Comparison of ENCODE assay signal across 10 mouse cellular contexts in genomic region chr4:119987376-119988087, GRCm38 (mm10).
DNase-seq lines count a peak whose midpoint lies in the region; ATAC-seq and TF ChIP-seq lines count a peak whose summit lies in the region.
"Had no signal": no experiment of that assay in that cellular context is flagged by ENCODE, and none has a peak within 500 bp of the region (broad histone marks: within the 10 kb centered on the region; RNA-seq: fewer than 3 reads in every experiment).

No protein-coding gene starts in this region.

- no peak overlapping the region for H3K4me3 ChIP-seq in layer of hippocampus, adult 2 months
- no peak overlapping the region for H3K4me3 ChIP-seq in hindbrain, embryonic 10.5 days
- H3K4me3 ChIP-seq in midbrain, embryonic 15.5 days: no peak overlapping the region

- H3K9ac ChIP-seq in midbrain, embryonic 15.5 days: no peak overlapping the region

- no peak for TF ChIP-seq CTCF in layer of hippocampus, adult 2 months (conservative IDR thresholded peaks at IDR 0.05)

- no peak overlapping the region for H3K4me2 ChIP-seq in midbrain, embryonic 15.5 days
- H3K4me2 ChIP-seq: liver, embryonic 11.5 days had no signal

- H3K4me1 ChIP-seq in hindbrain, embryonic 10.5 days (replicated peaks): peaks cover 42% of the 10 kb centered on the region
- peaks cover 19% of the 10 kb centered on the region for H3K4me1 ChIP-seq in midbrain, embryonic 15.5 days

- no peaks in the 10 kb centered on the region for H3K9me3 ChIP-seq in hindbrain, embryonic 10.5 days
- H3K9me3 ChIP-seq in midbrain, embryonic 15.5 days: no peaks in the 10 kb centered on the region

- whole genome bisulfite sequencing in hindbrain, embryonic 10.5 days: 27% methylated on average over 4 of the region's 4 CpGs
- 34% methylated on average over 4 of the region's 4 CpGs for WGBS in midbrain, embryonic 15.5 days

- H3K27me3 ChIP-seq in hindbrain, embryonic 10.5 days (ENCODE audit: insufficient read depth, poor library complexity, severe bottlenecking): no peaks in the 10 kb centered on the region
- H3K27me3 ChIP-seq in midbrain, embryonic 15.5 days (replicated peaks): no peaks in the 10 kb centered on the region

- no peaks in the 10 kb centered on the region for H3K36me3 ChIP-seq in hindbrain, embryonic 10.5 days
- H3K36me3 ChIP-seq in midbrain, embryonic 15.5 days (replicated peaks): no peaks in the 10 kb centered on the region

- peak; percentile 59 for ATAC-seq in midbrain, embryonic 15.5 days (replicated peaks)

- DNase-seq in layer of hippocampus, adult 2 months (ENCODE audit: low spot score in 2 of 2): no peak
- no peak for DNase-seq in layer of hippocampus, adult 8-10 months (ENCODE audit: low spot score in 2 of 2)
- DNase-seq in hindbrain, embryonic 10.5 days (ENCODE audit: low spot score): no peak
- peak; percentile 49 for DNase-seq in thymus, postnatal 25 days
- no peak for DNase-seq in kidney, adult 18-20 months
- no peak for DNase-seq in gastrocnemius, postnatal 10 days
- no peak for DNase-seq in adrenal gland, postnatal 14 days

- H3K27ac ChIP-seq in layer of hippocampus, adult 2 months: peak overlapping the region; percentile 88
- peak overlapping the region; percentile 76 for H3K27ac ChIP-seq in hindbrain, embryonic 10.5 days
- peak overlapping the region; percentile 72 for H3K27ac ChIP-seq in midbrain, embryonic 15.5 days
- H3K27ac ChIP-seq: kidney, postnatal 0 days had no signal
